Mouse (Mus musculus): ENCODE measurements around the gene Orc2.

The Orc2 gene

DNA sequence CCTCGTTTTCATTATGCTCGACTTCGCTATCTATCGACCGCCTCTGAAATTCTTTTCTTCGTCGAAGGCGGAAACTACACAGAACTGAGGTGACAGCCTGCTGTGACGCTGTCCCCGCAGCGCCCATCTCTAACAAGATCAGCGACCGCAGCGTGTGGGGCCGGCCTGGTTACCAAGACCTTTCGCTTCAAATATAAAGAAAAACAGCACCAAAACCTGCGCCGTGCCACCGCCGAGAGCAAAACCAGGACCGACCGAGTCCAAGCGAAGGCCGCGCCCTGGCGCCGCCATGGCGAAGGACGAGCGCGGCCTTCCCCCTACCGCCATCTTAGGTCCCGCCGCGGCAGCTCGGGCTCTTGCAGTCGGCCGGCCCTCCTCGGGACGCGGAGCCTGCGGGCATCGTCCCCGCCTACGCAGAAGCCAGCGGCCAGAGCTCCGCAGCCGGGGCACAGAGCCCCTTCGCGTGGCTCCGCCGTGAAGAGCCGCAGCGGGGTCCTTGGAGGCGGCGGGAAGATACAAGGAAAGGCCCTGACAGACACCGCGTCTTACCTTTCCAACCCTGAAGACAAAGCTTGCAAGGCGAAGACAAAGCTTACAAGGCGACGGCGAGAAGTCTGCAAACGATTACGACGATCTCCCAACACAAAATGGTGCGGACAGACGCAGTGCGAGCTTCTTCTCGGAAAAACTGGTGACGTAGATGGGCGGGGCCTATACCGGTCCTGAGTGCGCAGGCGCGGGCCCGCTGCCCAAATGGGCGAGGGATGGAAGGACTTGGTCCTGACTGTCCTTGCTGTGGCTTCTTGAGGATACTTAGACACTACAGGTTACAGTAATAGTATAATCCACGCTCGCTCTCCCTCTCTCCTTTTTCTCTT is 81.3 kb downstream of the Orc2 start, which contains the start of gene Clk1:
Gene Clk1 (minus strand): TSS at position 696 of the 878 bp plus-strand sequence.
- CTCF ChIA-PET = no interaction called here

DNA sequence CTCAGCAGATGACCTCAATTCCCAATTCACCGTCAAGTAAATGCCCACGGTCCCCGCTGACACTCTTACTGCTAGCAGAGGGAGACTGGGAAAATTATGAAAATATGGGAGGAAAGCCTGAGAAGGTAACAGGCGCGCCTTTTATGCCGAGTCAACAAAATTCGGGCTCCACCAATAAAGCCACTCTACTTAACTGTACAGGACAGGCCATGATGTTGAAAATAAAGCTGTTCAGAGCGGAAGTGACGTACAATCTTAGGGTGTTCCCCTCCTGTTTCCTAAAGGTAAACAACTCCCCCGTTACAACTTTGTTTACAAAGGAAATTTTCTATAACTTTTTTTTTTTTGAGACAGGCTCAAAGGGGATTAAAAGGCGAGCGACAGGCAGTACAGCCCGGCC is 82.0 kb downstream of the Orc2 start:
- CTCF ChIA-PET = no interaction called here

DNA sequence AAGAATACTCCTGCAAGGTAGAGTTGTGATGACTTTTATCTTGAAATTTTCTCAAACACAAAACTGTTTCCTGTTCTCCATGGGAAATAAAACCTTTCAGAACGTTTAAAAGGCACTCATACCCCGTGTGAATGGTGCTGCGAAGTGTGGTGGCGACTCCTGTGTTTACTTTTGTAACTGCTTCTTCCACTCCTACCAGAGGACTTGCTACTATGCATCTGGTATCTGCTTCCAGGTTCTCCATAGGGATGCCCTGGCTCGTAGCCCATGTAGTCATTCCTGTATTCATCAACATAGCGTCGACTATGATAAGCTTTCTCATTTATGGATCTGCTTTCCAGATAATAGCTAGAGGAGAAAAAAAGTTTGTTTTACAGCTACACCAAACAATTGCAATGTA is 83.9 kb downstream of the Orc2 start:
- CTCF ChIA-PET = no interaction called here

GRCm38 (mm10) chr1:58420032-58420431 is 84.9 kb downstream of the Orc2 start:
- CTCF ChIA-PET = no interaction called here

DNA sequence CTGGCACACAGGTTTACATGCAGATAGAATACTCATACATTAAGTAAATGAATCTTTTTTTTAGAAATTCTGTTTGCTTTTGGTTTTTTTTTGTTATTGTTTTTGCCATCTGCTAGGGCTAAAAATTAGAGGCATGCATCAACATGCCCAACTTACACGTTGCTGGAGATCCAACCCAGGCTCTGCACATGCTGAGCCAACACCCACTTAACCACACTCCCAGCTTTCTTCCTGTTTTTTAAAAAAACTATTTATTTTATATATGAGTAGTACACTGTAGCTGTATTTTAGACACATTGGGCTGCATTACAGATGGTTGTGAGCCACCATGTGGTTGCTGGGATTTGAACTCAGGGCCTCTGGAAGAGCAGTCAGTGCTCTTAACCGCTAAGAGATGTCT is 88.9 kb downstream of the Orc2 start:
- CTCF ChIA-PET = interaction anchor here (1.1 kb wide), 1 partner anchor 22 kb away, joined by 5 read pairs; no protein-coding TSS in a partner anchor

GRCm38 (mm10) chr1:58415442-58415841 is 89.5 kb downstream of the Orc2 start:
- CTCF ChIA-PET = interaction anchor here (1.1 kb wide), 1 partner anchor 21 kb away, joined by 5 read pairs; no protein-coding TSS in a partner anchor

Measured in spleen, embryonic (tissue).